Mouse (Mus musculus): Measurements from ENCODE around the gene Slfn4. TPM values are rescaled to one million over a fixed set of nuclear protein-coding genes. Genes with fewer than 3 reads are reported as not detected.

Gene Slfn4
- total RNA-seq, 2 experiments from 2014 or later = 0.09 to 0.14 TPM

Other genes starting within 250 kb of the Slfn4 start
- 10 to 100 TPM; 33.8 to 38.0 TPM for gene Slfn5, start 223.8 kb upstream of the Slfn4 start, total RNA-seq (2021)
- 10 to 100 TPM; 14.2 to 14.7 TPM for gene Slfn9, start 183.4 kb upstream of the Slfn4 start, total RNA-seq (2021)
- under 1 TPM; 0.43 TPM for gene Slfn8, start 154.4 kb upstream of the Slfn4 start, total RNA-seq (2021)
- 1 to 10 TPM; 1.7 to 1.8 TPM for gene Slfn2, start 110.1 kb upstream of the Slfn4 start, total RNA-seq (2021)
- gene Slfn1, start 58.3 kb upstream of the Slfn4 start, total RNA-seq (2021) = under 1 TPM in 1 of 2 experiments, not detected in 1; 0.14 TPM
- 1 to 10 TPM; 3.4 to 5.2 TPM for gene Slfn3, start 16.1 kb downstream of the Slfn4 start, total RNA-seq (2021)
- gene Slfn14, start 111.5 kb downstream of the Slfn4 start, total RNA-seq (2021) = under 1 TPM; 0.14 to 0.20 TPM
- 10 to 100 TPM; 76.7 to 83.4 TPM for gene Ap2b1, start 123.8 kb downstream of the Slfn4 start, total RNA-seq (2021)
- 10 to 100 TPM in 1 of 2 experiments, 1 to 10 TPM in 1; 7.1 to 10.0 TPM for gene Pex12, start 127.4 kb downstream of the Slfn4 start, total RNA-seq (2021)
- gene Rasl10b, start 234.0 kb downstream of the Slfn4 start, total RNA-seq (2021) = 10 to 100 TPM; 31.5 to 32.3 TPM

Data from heart, postnatal 4 days (tissue).